Mouse (Mus musculus) MEL-GATA-1-ER (cell line): ENCODE measurements at regions not wholly inside any gene's neighbourhood (a gene's known extent, or its start where the extent isn't known, plus 50 kb on each side); places are given as distances from the start of the nearest gene placed in this dataset.

ENCODE experiments used
- DNase-seq: peaks from one replicate; pipeline ENCODE4 v3.0.0-alpha.2; 2012; ENCODE audit warnings: low read depth; ENCODE audit errors: extremely low read depth

- DNase-seq: no peak
These were observed 312.6 kb downstream of the Mtx2 start for GRCm38 (mm10) chr2:75137983-75138745.

- no peak for DNase-seq
These were observed 313.1 kb downstream of the Mtx2 start for GRCm38 (mm10) chr2:75138746-75139060.

GRCm38 (mm10) chr2:75139544-75139943, 313.9 kb downstream of the Mtx2 start:
- no peak for DNase-seq

GRCm38 (mm10) chr2:75142675-75143074, 317.1 kb downstream of the Mtx2 start:
- no peak for DNase-seq

- no peak for DNase-seq
These were observed 319.3 kb downstream of the Mtx2 start for GRCm38 (mm10) chr2:75144861-75145260.

GRCm38 (mm10) chr2:75146256-75146655, 320.7 kb downstream of the Mtx2 start:
- DNase-seq: no peak

GRCm38 (mm10) chr2:75147399-75147798, 321.8 kb downstream of the Mtx2 start:
- no peak for DNase-seq

- no peak for DNase-seq
These were observed 322.4 kb downstream of the Mtx2 start for GRCm38 (mm10) chr2:75147967-75148366.

- no peak for DNase-seq
These were observed 323.4 kb downstream of the Mtx2 start for GRCm38 (mm10) chr2:75149036-75149435.

GRCm38 (mm10) chr2:75149562-75149961, 324.0 kb downstream of the Mtx2 start:
- DNase-seq: no peak

- DNase-seq: peak; percentile 28
These were observed 325.4 kb downstream of the Mtx2 start for GRCm38 (mm10) chr2:75150986-75151385.

GRCm38 (mm10) chr2:75151519-75151918, 325.9 kb downstream of the Mtx2 start:
- DNase-seq: no peak

GRCm38 (mm10) chr2:75152477-75152990, 326.9 kb downstream of the Mtx2 start:
- DNase-seq: peak; percentile 56

GRCm38 (mm10) chr2:75154448-75154847, 328.8 kb downstream of the Mtx2 start:
- DNase-seq: no peak

GRCm38 (mm10) chr2:75158581-75158980, 333.0 kb downstream of the Mtx2 start:
- no peak for DNase-seq

GRCm38 (mm10) chr2:75161075-75161474, 335.5 kb downstream of the Mtx2 start:
- no peak for DNase-seq

GRCm38 (mm10) chr2:75164987-75165386, 339.4 kb downstream of the Mtx2 start:
- no peak for DNase-seq

GRCm38 (mm10) chr2:75176267-75176666, 350.7 kb downstream of the Mtx2 start:
- DNase-seq: no peak

GRCm38 (mm10) chr2:75183293-75183692, 357.7 kb downstream of the Mtx2 start:
- DNase-seq: no peak

- DNase-seq: no peak
These were observed 377.1 kb downstream of the Mtx2 start for GRCm38 (mm10) chr2:75202587-75203220.

- DNase-seq: no peak
These were observed 383.5 kb downstream of the Mtx2 start for GRCm38 (mm10) chr2:75208821-75209758.
